Mouse (Mus musculus) liver, embryonic 14.5 days (tissue): ENCODE measurements around the gene Klhl33. TPM values are rescaled to one million over a fixed set of nuclear protein-coding genes. Genes with fewer than 3 reads are reported as not detected.
"Not testable (repeated sequence)": the region's sequence is repeated elsewhere in the genome, so short reads cannot be mapped to it uniquely, and the experiment has no call there.

ENCODE experiments used
- ATAC-seq: fragments of 200-750 bp; cut with Nextera tagmentation; 2 replicates; pipeline ENCODE4 v1.8.0; 2017; ENCODE audit warnings: moderate number of reproducible peaks, mild to moderate bottlenecking, moderate library complexity; ENCODE audit not compliant: insufficient read depth
- DNase-seq, 3 experiments: peaks; one replicate each; pipeline ENCODE4 v3.0.0-alpha.2; 2012 to 2013; ENCODE audit warnings: low read depth in 3 of 3, low spot score in 3 of 3
- H3K27ac ChIP-seq: fragments of 300-500 bp; sonication (generic); 2 replicates; pipeline ENCODE4 v1.5.1; 2014; ENCODE audit warnings: moderate library complexity, mild to moderate bottlenecking, control low read depth, inconsistent platforms
- H3K27me3 ChIP-seq: fragments of 300-500 bp; sonication (generic); 2 replicates; pipeline ENCODE4 v1.6.1; 2014; ENCODE audit warnings: mild to moderate bottlenecking, low read length, moderate library complexity; ENCODE audit not compliant: control insufficient read depth, insufficient read depth
- H3K36me3 ChIP-seq: fragments of 300-500 bp; sonication (generic); replicated peaks from 2 replicates; pipeline ENCODE4 v1.6.1; 2014; ENCODE audit warnings: low read depth; ENCODE audit not compliant: control insufficient read depth, insufficient read depth
- H3K4me1 ChIP-seq, 2 experiments: fragments of 200-500 bp in 1 of 2; fragments of 300-500 bp in 1 of 2; sonication (generic) in 1 of 2; replicated peaks; 2 replicates each; pipeline ENCODE4 v1.6.1; 2012 to 2014; ENCODE audit warnings: antibody characterized with exemption in 1 of 2, inconsistent platforms in 1 of 2, low read length in 1 of 2; ENCODE audit not compliant: control insufficient read depth in 2 of 2, insufficient read depth in 2 of 2
- H3K4me2 ChIP-seq: fragments of 300-500 bp; sonication (generic); 2 replicates; pipeline ENCODE4 v1.6.1; 2014; ENCODE audit warnings: low read depth, mild to moderate bottlenecking, control low read depth, moderate library complexity
- H3K4me3 ChIP-seq, 2 experiments: fragments of 200-500 bp in 1 of 2; fragments of 300-500 bp in 1 of 2; sonication (generic) in 1 of 2; 2 replicates each; pipeline ENCODE4 v1.5.1; 2012 to 2014; ENCODE audit warnings: low read depth in 2 of 2, low read length in 2 of 2, mild to moderate bottlenecking in 2 of 2, control low read depth in 1 of 2, inconsistent platforms in 1 of 2, moderate library complexity in 1 of 2; ENCODE audit not compliant: insufficient read depth in 1 of 2
- H3K9ac ChIP-seq: fragments of 300-500 bp; sonication (generic); replicated peaks from 2 replicates; pipeline ENCODE4 v1.6.1; 2014; ENCODE audit warnings: mild to moderate bottlenecking, control low read depth, moderate library complexity
- H3K9me3 ChIP-seq: fragments of 300-500 bp; sonication (generic); 2 replicates; pipeline ENCODE4 v1.6.1; 2016; ENCODE audit warnings: low read length, mixed read lengths; ENCODE audit not compliant: control insufficient read depth
- CTCF ChIP-seq: IDR thresholded peaks from 2 replicates; pipeline ENCODE4 v1.5.1; 2016; ENCODE audit warnings: antibody characterized with exemption, low read depth, control low read depth
- EP300 ChIP-seq: IDR thresholded peaks from 2 replicates; pipeline ENCODE4 v1.6.1; 2016; ENCODE audit warnings: antibody characterized with exemption, low read depth
- WGBS: fragments of 180-500 bp; shearing (Covaris S2); extraction: QIAGEN DNeasy Blood & Tissue Kit; methylation state at CpG from one replicate; pipeline ENCODE4 v1.1.7; 2014; ENCODE audit not compliant: insufficient replicate concordance; 5-methylcytosine and 5-hydroxymethylcytosine counted together
- polyA plus RNA-seq, 2 experiments: library from polyadenylated mRNA; depleted of rRNA in 1 of 2; stranded (reverse) in 1 of 2; unstranded in 1 of 2; fragments of >200 nt; fragmentation: Nextera tagmentation in 1 of 2; extraction: Ambion mirVana in 1 of 2; gene quantifications; 2 replicates each; pipeline versions ENCODE4 v1.2.1 to v1.2.3; 2012 to 2014

The Klhl33 gene
- polyA plus RNA-seq, 2 experiments, result 0.08 to 0.16 TPM

- H3K27ac ChIP-seq, result no peak overlapping the region
Measured at GRCm38 (mm10) chr14:50904828-50905129, 7.5 kb upstream of the Klhl33 start.

GRCm38 (mm10) chr14:50903973-50904827 is 6.9 kb upstream of the Klhl33 start:
- no peaks in the 10 kb centered on the region for H3K9me3 ChIP-seq
- ATAC-seq, result peak; percentile 65; the same call in 1 of the 2 replicates
- peak overlapping the region; percentile 43 to 67 for H3K4me3 ChIP-seq
- H3K27ac ChIP-seq, result no peak overlapping the region
- WGBS, result 6% methylated on average over 26 of the region's 26 CpGs
- TF ChIP-seq CTCF (peak; percentile 67), EP300 (no peak)
- no peaks in the 10 kb centered on the region for H3K36me3 ChIP-seq
- peaks cover 0 to 2% of the 10 kb centered on the region in 2 experiments; a peak in 1 of 4 replicates for H3K4me1 ChIP-seq
- peak overlapping the region; percentile 64 for H3K4me2 ChIP-seq
- peak in 1 of 3 experiments; percentile 26 for DNase-seq
- H3K27me3 ChIP-seq, result no peaks in the 10 kb centered on the region
- H3K9ac ChIP-seq, result no peak overlapping the region

More at GRCm38 (mm10) chr14:50904828-50905129, 7.5 kb upstream of the Klhl33 start:
- H3K9ac ChIP-seq, result no peak overlapping the region
- H3K27me3 ChIP-seq, result no peaks in the 10 kb centered on the region
- no peaks in the 10 kb centered on the region for H3K36me3 ChIP-seq
- DNase-seq, result no peak
- no peak overlapping the region for H3K4me2 ChIP-seq
- no peak overlapping the region for H3K4me3 ChIP-seq
- H3K4me1 ChIP-seq, result peaks cover 0 to 2% of the 10 kb centered on the region in 2 experiments; a peak in 1 of 4 replicates
- no peak for ATAC-seq
- no peaks in the 10 kb centered on the region for H3K9me3 ChIP-seq
- WGBS, result 73% methylated on average over 4 of the region's 4 CpGs
- TF ChIP-seq CTCF (no peak), EP300 (no peak)

GRCm38 (mm10) chr14:50897992-50898391 is 685 bp upstream of the Klhl33 start:
- not testable (repeated sequence) for H3K9ac ChIP-seq, H3K36me3 ChIP-seq, H3K27ac ChIP-seq, H3K9me3 ChIP-seq, H3K4me1 ChIP-seq, ATAC-seq, H3K27me3 ChIP-seq, DNase-seq, H3K4me2 ChIP-seq, H3K4me3 ChIP-seq
- 21% methylated on average over 2 of the region's 2 CpGs for WGBS

GRCm38 (mm10) chr14:50896747-50897373 is 447 bp downstream of the Klhl33 start:
- peak overlapping the region; percentile 2 to 38 for H3K4me3 ChIP-seq
- H3K27ac ChIP-seq, result no peak overlapping the region
- H3K27me3 ChIP-seq, result peaks cover 9% of the 10 kb centered on the region
- H3K36me3 ChIP-seq, result no peaks in the 10 kb centered on the region
- no peak overlapping the region for H3K9ac ChIP-seq
- ATAC-seq, result 0 out of 2 replicates have a peak, but pooled peaks have one; percentile 18
- H3K4me1 ChIP-seq, result peaks cover 0 to 2% of the 10 kb centered on the region in 2 experiments; a peak in 1 of 4 replicates
- TF ChIP-seq CTCF, result no peak
- TF ChIP-seq EP300, result no peak
- no peaks in the 10 kb centered on the region for H3K9me3 ChIP-seq
- WGBS, result 21% methylated on average over 23 of the region's 23 CpGs
- peak overlapping the region; percentile 60 for H3K4me2 ChIP-seq
- no peak for DNase-seq
